In the genomic region with DNA sequence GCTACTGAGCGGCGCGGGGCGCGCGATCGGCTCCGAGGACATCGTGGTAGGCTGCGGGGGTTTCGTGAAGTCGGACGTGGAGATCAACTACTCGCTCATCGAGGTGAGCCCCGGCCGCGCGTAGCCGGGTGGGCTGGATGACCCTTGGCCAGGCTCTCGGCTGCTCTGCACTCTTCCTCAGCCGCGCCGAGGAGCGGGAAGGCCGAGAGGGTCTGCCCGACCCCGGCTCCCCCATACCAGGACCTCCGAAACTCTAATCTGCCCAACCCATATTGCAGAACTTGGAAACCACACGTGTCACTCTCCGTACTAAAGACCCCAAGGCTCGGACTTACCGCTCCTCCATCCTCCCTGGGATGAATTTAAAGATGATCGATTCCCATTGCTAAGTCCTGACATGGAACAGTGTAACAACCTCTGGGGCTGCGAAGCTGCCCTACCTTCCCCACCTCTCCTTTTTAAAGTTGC, we compare ENCODE assay signal across 8 mouse cellular contexts. TPM values are rescaled to one million over a fixed set of nuclear protein-coding genes. Genes with fewer than 3 reads are reported as not detected.
DNase-seq lines count a peak whose midpoint lies in the region; ATAC-seq and TF ChIP-seq lines count a peak whose summit lies in the region.

No protein-coding gene starts in this region.

- H3K9me3 ChIP-seq in heart, embryonic 12.5 days (replicated peaks) = no peaks in the 10 kb centered on the region
- H3K9me3 ChIP-seq in ES-Bruce4 (replicated peaks; ENCODE audit: control insufficient read depth, insufficient read depth, low read length, poor library complexity, severe bottlenecking) = no peaks in the 10 kb centered on the region
- H3K9me3 ChIP-seq in forebrain, embryonic 15.5 days = no peaks in the 10 kb centered on the region
- no peaks in the 10 kb centered on the region for H3K9me3 ChIP-seq in liver, postnatal 0 days (ENCODE audit: low read length)

- peak overlapping the region; percentile 87 for H3K9ac ChIP-seq in heart, embryonic 12.5 days
- H3K9ac ChIP-seq in ES-Bruce4 (ENCODE audit: low read depth, poor library complexity, severe bottlenecking) = peak overlapping the region; percentile 80
- peak overlapping the region; percentile 77 for H3K9ac ChIP-seq in forebrain, embryonic 15.5 days (replicated peaks)
- peak overlapping the region; percentile 87 for H3K9ac ChIP-seq in liver, postnatal 0 days (replicated peaks)

- no peak for TF ChIP-seq EP300 in ES-Bruce4 (IDR thresholded peaks at IDR 0.05; ENCODE audit: insufficient read depth, low read depth, low read length)
- no peak for TF ChIP-seq EP300 in liver, postnatal 0 days (IDR thresholded peaks at IDR 0.05; ENCODE audit: low read depth)

- peaks cover 17% of the 10 kb centered on the region for H3K4me1 ChIP-seq in heart, embryonic 12.5 days (replicated peaks)
- H3K4me1 ChIP-seq in ES-Bruce4 (ENCODE audit: control insufficient read depth, insufficient read depth, low read length) = peaks cover 2% of the 10 kb centered on the region
- H3K4me1 ChIP-seq in forebrain, embryonic 15.5 days = peaks cover 15% of the 10 kb centered on the region
- H3K4me1 ChIP-seq in liver, postnatal 0 days (ENCODE audit: insufficient read depth) = peaks cover 30% of the 10 kb centered on the region

- peak overlapping the region; percentile 88 for H3K4me3 ChIP-seq in heart, embryonic 12.5 days
- H3K4me3 ChIP-seq in ES-Bruce4 (ENCODE audit: low read depth, low read length) = peak overlapping the region; percentile 78
- peak overlapping the region; percentile 69 for H3K4me3 ChIP-seq in forebrain, embryonic 15.5 days
- H3K4me3 ChIP-seq in liver, postnatal 0 days (ENCODE audit: low read depth, low read length) = peak overlapping the region; percentile 93

- TF ChIP-seq CTCF in ES-Bruce4 (IDR thresholded peaks at IDR 0.05; ENCODE audit: low read depth, low read length) = no peak
- no peak for TF ChIP-seq CTCF in liver, postnatal 0 days (IDR thresholded peaks at IDR 0.05; ENCODE audit: low read depth)

- H3K27ac ChIP-seq in heart, embryonic 12.5 days (ENCODE audit: poor library complexity, severe bottlenecking) = no peak overlapping the region
- no peak overlapping the region for H3K27ac ChIP-seq in ES-Bruce4 (ENCODE audit: insufficient read depth, low read length)
- no peak overlapping the region for H3K27ac ChIP-seq in forebrain, embryonic 15.5 days (replicated peaks)
- peak overlapping the region; percentile 35; the same call in 1 of the 2 replicates for H3K27ac ChIP-seq in liver, postnatal 0 days (ENCODE audit: low read depth)

- intact Hi-C loops in heart, postnatal 36 days (cut with DNase I) = loop anchor here (10.0 kb wide), 1 partner anchor 1729 kb away; the partner anchor contains the start of gene Clec11a

- H3K4me2 ChIP-seq in heart, embryonic 12.5 days = peak overlapping the region; percentile 90
- H3K4me2 ChIP-seq in forebrain, embryonic 15.5 days (replicated peaks) = peak overlapping the region; percentile 73
- H3K4me2 ChIP-seq in liver, postnatal 0 days (ENCODE audit: low read depth, low read length) = peak overlapping the region; percentile 99

- DNase-seq in heart, postnatal 36 days = no peak
- DNase-seq in liver, postnatal 0 days = no peak
- no peak for DNase-seq in thymus, postnatal 0 days (ENCODE audit: low spot score)

- peaks cover 10% of the 10 kb centered on the region; the same call in 1 of the 2 replicates for H3K36me3 ChIP-seq in heart, embryonic 12.5 days
- peaks cover 14% of the 10 kb centered on the region for H3K36me3 ChIP-seq in ES-Bruce4 (ENCODE audit: control insufficient read depth, insufficient read depth, low read length, poor library complexity, severe bottlenecking)
- H3K36me3 ChIP-seq in forebrain, embryonic 15.5 days = peaks cover 8% of the 10 kb centered on the region; the same call in 1 of the 2 replicates
- peaks cover 7% of the 10 kb centered on the region for H3K36me3 ChIP-seq in liver, postnatal 0 days (replicated peaks; ENCODE audit: insufficient read depth, low read length)

- no peak for TF ChIP-seq POLR2A in ES-Bruce4 (IDR thresholded peaks at IDR 0.05; ENCODE audit: insufficient read depth, low read length)

- peaks cover 7% of the 10 kb centered on the region; the same call in 1 of the 2 replicates for H3K27me3 ChIP-seq in heart, embryonic 12.5 days (replicated peaks)
- H3K27me3 ChIP-seq in ES-Bruce4 (ENCODE audit: control insufficient read depth, insufficient read depth, low read length, poor library complexity, severe bottlenecking) = no peaks in the 10 kb centered on the region
- H3K27me3 ChIP-seq in forebrain, embryonic 15.5 days = no peaks in the 10 kb centered on the region
- no peaks in the 10 kb centered on the region for H3K27me3 ChIP-seq in liver, postnatal 0 days (ENCODE audit: insufficient read depth, low read length)

- peak; percentile 56; the same call in 1 of the 2 replicates for ATAC-seq in heart, embryonic 12.5 days (ENCODE audit: insufficient number of reproducible peaks, low FRiP score)
- ATAC-seq in forebrain, embryonic 15.5 days (replicated peaks) = peak; percentile 74
- peak; percentile 1 for ATAC-seq in liver, postnatal 0 days
- ATAC-seq in CD4-positive, CD25-positive, alpha-beta regulatory T cell, adult 4 months = no peak
- ATAC-seq in activated CD4-positive, CD25-positive, alpha-beta regulatory T cell, adult 4 months = no peak

- WGBS in heart, embryonic 12.5 days = under 1% methylated on average over 34 of the region's 35 CpGs
- WGBS in forebrain, embryonic 15.5 days = under 1% methylated on average over 27 of the region's 35 CpGs
- under 1% methylated on average over 27 of the region's 35 CpGs for WGBS in liver, postnatal 0 days (ENCODE audit: insufficient replicate concordance)

RNA-seq across cellular contexts. Expression of gene Nomo1, which starts 0.4 kb away (rescaled TPM):
- 47.8 and 54.4 TPM in 2 replicates for polyA plus RNA-seq in heart, embryonic 12.5 days (2016; fragmentation: Nextera tagmentation; extraction: Ambion mirVana)
- total RNA-seq in heart, postnatal 36 days (2021) = 10 to 100 TPM; 83.4 to 86.4 TPM
- polyA plus RNA-seq in ES-Bruce4 (2011; ENCODE audit: insufficient read depth, insufficient read length, low read depth, missing spikeins) = 130 and 134 TPM in 2 replicates
- polyA plus RNA-seq in forebrain, embryonic 15.5 days (2015; fragmentation: Nextera tagmentation; extraction: Ambion mirVana) = 42.2 and 42.4 TPM in 2 replicates
- polyA plus RNA-seq in liver, postnatal 0 days (2015; fragmentation: Nextera tagmentation; extraction: Ambion mirVana) = 18.4 and 19.9 TPM in 2 replicates
- polyA plus RNA-seq in CD4-positive, CD25-positive, alpha-beta regulatory T cell, adult 4 months (2017; shearing (Covaris generic)) = 10 to 100 TPM; 18.9 to 26.9 TPM
- 24.9 and 29.7 TPM in 2 replicates for polyA plus RNA-seq in thymus, postnatal 0 days (2015; fragmentation: Nextera tagmentation; extraction: Ambion mirVana)
- polyA plus RNA-seq in activated CD4-positive, CD25-positive, alpha-beta regulatory T cell, adult 4 months (2017; shearing (Covaris generic)) = 10 to 100 TPM; 17.1 to 20.4 TPM

RNA-seq across cellular contexts. Expression of gene Abcc6, which starts 3.8 kb away (rescaled TPM):
- polyA plus RNA-seq in heart, embryonic 12.5 days (2016; fragmentation: Nextera tagmentation; extraction: Ambion mirVana) = 0.06 and 0.22 TPM in 2 replicates
- not detected for total RNA-seq in heart, postnatal 36 days (2021)
- not detected in 2 replicates for polyA plus RNA-seq in ES-Bruce4 (2011; ENCODE audit: insufficient read depth, insufficient read length, low read depth, missing spikeins)
- 0.27 TPM in 2 replicates for polyA plus RNA-seq in forebrain, embryonic 15.5 days (2015; fragmentation: Nextera tagmentation; extraction: Ambion mirVana)
- 9.9 and 10.8 TPM in 2 replicates for polyA plus RNA-seq in liver, postnatal 0 days (2015; fragmentation: Nextera tagmentation; extraction: Ambion mirVana)
- not detected for polyA plus RNA-seq in CD4-positive, CD25-positive, alpha-beta regulatory T cell, adult 4 months (2017; shearing (Covaris generic))
- 0.13 TPM in 1 of 2 replicates, not detected in the other for polyA plus RNA-seq in thymus, postnatal 0 days (2015; fragmentation: Nextera tagmentation; extraction: Ambion mirVana)
- polyA plus RNA-seq in activated CD4-positive, CD25-positive, alpha-beta regulatory T cell, adult 4 months (2017; shearing (Covaris generic)) = not detected

Comparison
In these comparisons a context has a peak if more than half of its experiments do, and no peak if none do; other contexts are left out.
1. ATAC-seq: peak in heart, embryonic 12.5 days (single experiment), forebrain, embryonic 15.5 days (single experiment) and liver, postnatal 0 days (single experiment); none in CD4-positive, CD25-positive, alpha-beta regulatory T cell, adult 4 months (single experiment) and activated CD4-positive, CD25-positive, alpha-beta regulatory T cell, adult 4 months (single experiment).
2. Peak in every context shown above with its lines, with median percentiles within 50 percentile points of each other: H3K4me2 ChIP-seq, H3K4me3 ChIP-seq and H3K9ac ChIP-seq.